Mouse (Mus musculus) lung, postnatal 14 days (tissue): ENCODE measurements around the gene Dnajc6.

ENCODE experiments used
- DNase-seq: peaks from one replicate; pipeline ENCODE4 v3.0.0; 2021

The Dnajc6 gene

DNA sequence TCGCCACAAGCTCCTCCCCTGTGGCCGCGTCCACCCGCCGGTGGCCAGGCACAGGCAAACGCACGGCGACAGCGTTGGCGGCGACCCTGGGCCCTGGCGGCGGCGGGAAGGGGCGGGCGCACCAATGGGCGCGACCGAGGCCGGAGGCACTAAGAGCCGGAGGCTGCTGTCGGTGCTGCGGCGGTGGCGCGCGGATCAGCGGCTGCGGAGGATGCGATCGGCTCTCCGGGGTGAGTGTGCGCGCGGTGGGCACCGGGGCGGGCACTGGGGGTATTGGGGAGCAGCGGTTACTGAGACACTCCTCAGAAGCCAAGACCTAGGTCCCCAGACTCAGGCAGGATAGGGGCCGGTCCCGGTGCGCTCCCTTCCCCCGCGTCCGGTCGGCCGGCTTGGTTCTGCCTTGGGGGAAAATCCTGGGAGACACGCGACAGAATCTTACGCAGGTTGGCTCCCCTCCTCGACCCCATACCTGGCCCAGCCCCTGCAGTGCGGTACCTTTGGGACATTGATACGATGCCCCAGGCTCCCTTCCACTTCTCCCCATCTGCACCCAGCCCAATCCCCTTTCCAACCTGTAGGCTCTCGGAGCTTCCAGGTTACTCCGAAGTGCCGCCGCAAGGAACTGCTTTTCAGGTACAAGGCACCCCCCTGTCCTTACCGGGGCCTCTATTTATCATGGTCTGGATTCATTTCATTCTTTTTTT, at the start of gene Dnajc6:
Dnajc6 (plus strand) TSS at position 115 of the 704 bp plus-strand sequence.
- DNase-seq = peak; percentile 12

- DNase-seq = no peak
Observed at GRCm38 (mm10) chr4:101448701-101449100, 47.7 kb upstream of the Dnajc6 start.

DNA sequence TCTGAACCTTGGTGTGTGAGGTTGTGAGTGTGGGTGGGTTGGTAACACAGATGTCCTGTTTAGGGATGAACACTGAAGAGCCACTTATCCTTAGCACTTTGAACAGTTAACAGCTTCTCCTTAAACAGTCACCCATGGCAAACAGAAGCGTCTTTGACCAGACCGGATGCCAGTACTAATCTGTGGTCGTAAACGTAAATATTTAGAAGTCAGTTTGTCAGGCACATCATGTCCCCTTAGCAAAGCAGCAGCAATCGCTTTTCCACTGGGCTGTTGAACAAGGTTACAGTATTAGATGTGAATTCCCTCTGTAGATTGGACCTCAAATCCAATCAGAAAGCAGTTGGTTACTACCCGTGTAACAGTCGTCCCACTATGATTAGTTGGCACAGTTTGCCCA, 47.1 kb upstream of the Dnajc6 start:
- no peak for DNase-seq

DNA sequence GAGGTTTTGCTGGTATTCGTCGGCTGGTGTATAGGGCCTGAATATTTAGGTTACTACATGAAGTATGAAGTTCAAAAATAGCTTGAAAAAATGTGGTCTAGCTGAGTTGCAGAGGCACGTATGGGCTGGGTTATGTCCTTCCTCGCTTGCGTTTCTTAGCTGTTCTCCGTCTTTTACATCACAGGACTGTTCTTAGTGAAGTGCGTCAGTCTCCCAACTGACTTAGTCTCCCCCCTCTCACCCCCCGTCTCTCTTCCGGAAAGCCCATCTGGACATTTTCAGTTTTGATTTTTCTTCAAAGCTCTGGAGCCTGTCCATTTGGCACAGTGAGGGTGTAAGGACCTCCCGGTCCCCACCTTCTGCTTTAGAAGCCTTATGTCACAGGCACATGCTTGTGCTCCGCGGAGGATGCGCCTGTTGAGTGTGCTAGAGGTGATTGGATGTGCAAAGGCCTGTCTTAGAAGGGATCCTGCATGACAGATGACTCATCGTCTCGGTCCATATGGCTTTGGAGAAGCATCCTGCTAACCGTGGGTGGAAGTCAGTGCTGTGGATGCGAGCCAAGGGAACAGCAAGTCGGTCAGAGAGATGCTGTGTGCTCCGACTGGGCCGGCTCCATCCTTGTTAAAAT, 46.2 kb upstream of the Dnajc6 start:
- peak; percentile 16 for DNase-seq

- no peak for DNase-seq
Observed at GRCm38 (mm10) chr4:101451089-101451488, 45.4 kb upstream of the Dnajc6 start.

DNA sequence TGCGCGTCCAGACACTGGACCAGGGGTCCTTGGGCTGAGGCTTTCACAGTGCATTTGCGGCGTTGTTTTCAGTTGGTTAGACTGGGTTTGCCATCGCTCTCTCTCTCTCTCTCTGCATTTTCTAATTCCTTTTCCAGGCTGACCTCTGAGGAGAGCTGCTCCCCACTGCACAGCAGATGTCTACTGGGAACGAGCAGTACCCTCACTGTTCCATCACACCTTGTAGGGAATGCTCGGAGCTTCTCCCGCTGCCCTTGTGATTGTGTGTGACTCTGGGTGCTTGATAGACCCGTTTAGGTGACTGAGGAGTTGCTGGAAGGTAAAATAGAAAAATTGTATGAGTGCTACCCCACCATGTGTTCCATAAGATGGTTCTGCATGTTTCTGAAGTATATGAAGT, 43.6 kb upstream of the Dnajc6 start:
- DNase-seq = no peak

DNA sequence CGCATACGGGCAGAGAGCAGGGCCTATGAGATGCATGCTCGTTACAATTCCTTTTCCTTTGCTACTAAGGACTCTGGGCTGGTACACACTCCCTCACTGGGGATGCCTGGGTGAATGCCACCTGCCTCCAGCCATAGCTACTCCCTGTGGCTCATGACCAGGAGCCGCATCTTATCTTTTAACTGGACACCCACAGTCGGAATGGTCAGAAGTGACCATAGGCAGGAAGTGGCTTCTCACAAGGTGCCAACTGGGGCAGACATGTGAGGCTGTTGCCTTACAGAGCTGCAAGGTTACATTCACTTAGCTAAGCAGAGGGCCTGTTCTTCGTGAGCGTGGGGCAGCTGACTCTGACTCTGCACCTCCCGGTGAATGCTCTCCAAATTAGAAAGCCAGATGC, 39.3 kb upstream of the Dnajc6 start:
- DNase-seq = no peak

DNA sequence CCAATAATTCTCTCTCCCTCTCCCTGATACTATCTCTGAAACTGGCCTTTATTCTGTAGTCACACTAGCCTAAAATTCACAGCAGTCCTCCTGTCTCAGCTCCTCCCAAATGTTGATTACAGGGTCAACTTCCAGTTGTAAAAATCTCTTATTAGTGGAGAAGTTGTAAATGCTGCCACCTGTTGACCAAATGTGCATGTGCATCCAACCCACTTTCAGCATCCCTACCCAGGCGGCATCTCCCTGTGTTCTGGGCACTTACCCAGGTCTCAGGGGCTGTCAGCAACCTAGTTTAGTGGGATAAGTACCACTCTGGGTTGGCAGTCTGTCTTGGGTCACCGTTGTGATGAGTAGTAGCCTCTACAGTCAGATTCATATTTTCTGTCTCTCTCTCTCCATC, 38.1 kb upstream of the Dnajc6 start:
- DNase-seq = peak; percentile 67

DNA sequence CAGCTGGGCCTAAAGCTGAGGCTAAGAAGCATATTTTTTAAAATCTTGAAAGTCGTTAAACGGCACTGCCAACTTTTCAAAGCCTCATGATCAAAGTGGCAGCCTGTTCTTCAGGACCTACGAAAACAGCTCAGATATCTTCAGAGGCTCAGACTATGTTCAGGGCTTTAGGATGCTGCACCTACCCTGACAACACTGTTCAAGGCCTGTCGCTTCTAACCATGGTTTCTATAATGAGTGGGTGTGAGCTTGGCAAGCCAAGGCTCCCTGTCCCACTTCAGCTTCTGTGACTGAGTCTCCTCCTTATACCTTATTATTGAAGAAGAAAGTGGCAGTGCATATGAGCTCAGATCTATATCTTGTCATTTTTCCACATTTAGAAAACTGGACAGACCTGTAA, 37.1 kb upstream of the Dnajc6 start:
- DNase-seq = no peak

- no peak for DNase-seq
Observed at GRCm38 (mm10) chr4:101460114-101460513, 36.3 kb upstream of the Dnajc6 start.

- DNase-seq = no peak
Observed at GRCm38 (mm10) chr4:101462065-101462464, 34.4 kb upstream of the Dnajc6 start.

GRCm38 (mm10) chr4:101466264-101466663, 30.2 kb upstream of the Dnajc6 start:
- DNase-seq = no peak

- no peak for DNase-seq
Observed at GRCm38 (mm10) chr4:101469242-101469641, 27.2 kb upstream of the Dnajc6 start.

DNA sequence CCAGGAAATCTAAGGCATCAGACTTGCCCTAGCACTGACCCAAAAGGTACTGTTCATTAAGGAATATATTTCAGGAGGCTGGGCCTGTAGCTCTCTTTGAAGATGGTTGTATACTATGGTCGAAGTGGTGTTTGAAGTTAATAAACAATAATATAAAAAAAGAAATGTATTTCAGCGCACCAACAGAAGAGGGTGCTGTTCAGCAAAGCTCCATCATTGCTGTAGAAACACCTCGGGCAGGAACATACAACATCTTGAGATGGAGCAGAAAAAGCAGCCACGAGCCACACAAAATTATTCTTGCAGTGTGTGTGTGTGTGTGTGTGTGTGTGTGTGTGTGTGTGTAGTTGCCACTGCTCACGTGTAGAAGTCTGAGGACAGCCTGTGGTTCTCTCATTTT, 25.9 kb upstream of the Dnajc6 start:
- DNase-seq = no peak

GRCm38 (mm10) chr4:101472767-101473166, 23.7 kb upstream of the Dnajc6 start:
- DNase-seq = no peak

GRCm38 (mm10) chr4:101490320-101490917, 6.0 kb upstream of the Dnajc6 start:
- no peak for DNase-seq

DNA sequence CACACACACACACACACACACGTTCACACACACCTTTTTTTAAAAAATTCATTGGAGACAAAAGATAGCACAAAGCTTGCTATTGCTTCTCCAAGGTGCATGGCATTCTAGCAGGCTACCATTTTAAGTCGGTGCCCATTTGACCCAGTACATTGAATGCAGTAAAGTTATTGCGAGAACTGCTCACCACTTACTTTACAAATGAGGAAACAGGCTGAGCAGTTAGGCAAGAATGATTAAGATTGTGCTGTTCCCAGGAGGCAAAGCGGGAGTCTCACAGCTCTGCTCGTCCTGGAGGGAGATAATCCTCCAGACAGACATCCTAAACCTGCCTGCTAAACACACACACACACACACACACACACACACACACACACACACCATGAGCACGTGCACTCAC, 4.7 kb upstream of the Dnajc6 start:
- no peak for DNase-seq

DNA sequence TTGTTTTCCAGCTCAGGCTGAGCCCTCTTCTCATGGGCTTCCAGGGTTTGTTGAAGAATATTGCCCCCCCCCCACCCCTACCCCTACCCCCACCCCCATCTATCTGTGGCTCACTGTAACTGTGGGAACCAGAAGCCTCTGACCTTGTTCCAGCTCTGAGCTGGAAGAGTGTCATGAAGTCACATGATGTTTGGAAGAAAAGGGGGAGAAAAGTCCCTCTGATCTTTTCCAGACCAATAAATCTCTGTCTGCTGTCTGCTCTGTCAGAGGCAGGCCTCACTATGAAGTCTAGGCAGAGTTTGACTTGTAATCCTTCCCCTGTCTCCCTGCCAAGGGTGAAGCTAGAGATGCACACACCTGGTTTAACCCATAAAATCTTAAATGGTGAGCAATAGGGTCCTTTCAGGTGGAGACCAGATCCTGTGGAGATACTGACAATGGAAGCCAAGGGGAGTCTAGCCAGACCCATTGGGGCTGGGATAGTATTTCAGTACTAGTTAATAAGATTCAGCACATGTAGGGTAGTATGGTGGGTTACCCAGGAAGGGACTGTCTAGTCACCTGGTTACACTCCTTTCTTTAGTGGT, 2.7 kb upstream of the Dnajc6 start:
- DNase-seq = peak; percentile 16

GRCm38 (mm10) chr4:101496188-101496533, 287 bp upstream of the Dnajc6 start:
- DNase-seq = no peak

- DNase-seq = peak; percentile 7
Observed at GRCm38 (mm10) chr4:101497336-101497735, 888 bp downstream of the Dnajc6 start.

GRCm38 (mm10) chr4:101504470-101505007, 8.1 kb downstream of the Dnajc6 start:
- no peak for DNase-seq

- DNase-seq = no peak
Observed at GRCm38 (mm10) chr4:101505966-101506365, 9.5 kb downstream of the Dnajc6 start.

GRCm38 (mm10) chr4:101506372-101506771, 9.9 kb downstream of the Dnajc6 start:
- DNase-seq = no peak
